Mouse (Mus musculus) lung, postnatal 14 days (tissue): ENCODE measurements around the gene Sccpdh.
A peak's percentile ranks its signal among the peaks of the same experiment; 100 is the strongest.

Experiments used
- DNase-seq: peaks from one replicate; pipeline ENCODE4 v3.0.0; 2021

Sccpdh gene

DNA sequence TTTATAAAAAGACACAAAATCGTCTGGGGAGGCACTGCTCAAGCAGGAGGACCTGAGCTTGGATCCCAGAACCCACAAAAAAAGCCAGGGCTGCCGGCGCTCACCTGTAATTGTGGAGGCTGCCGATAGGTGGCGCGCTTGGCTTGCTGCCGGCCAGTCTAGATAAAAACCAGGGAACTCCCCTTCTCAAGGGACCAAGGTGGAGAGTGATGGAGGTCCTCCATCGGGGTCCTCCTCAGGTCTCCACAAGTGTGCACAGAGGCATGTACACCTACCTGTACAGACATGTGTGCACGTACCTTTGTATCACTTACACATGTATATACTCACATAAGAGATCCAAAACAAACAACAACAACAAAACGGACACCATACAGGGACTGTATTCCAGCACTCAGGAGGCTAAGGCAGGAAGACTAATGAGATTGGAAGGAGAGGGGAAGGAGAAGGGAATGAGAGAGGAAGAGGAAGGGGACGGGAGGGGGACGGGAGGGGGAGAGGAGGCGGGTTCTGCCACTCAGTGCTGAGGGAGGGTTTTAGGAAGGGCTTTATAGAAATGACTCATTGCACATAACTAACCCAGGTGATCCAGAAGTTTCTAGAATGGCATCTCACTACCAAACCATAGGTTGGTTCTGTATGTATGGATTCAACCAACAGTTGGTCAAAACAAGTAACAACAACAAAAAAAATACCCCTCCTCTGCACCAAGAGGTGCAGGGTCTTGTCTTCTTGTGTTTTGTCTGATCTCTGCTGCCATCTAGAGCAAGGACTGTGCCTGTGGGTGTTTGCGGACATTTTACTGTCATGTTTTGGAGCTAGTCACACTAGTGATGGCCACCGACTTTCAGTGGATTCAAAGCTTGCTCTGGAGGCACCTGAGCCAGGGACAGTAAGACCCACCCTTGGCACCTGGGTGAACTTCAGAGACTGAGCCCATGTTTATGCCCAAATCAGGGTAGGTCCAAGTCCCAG lies 66.8 kb downstream of the Sccpdh start:
- DNase-seq: peak; percentile 68

DNA sequence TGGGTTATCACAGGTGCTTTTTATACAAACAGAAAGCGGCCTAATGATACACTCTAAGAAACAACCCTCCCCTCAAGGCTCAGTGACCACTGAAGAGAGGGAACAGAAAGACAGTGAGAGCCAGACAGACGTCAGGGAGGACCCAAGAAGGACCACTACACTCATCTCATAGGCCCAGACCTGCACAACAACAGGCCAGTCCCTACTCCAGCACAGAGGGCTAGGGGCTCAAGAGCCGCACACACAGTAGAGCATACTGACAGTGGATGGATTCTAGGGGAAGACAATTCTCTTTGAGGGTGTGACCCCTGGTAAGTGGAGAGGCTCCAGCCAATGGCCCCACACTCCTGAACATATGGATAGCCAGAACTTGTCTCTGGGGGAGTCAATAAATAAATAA lies 68.5 kb downstream of the Sccpdh start:
- no peak for DNase-seq
